Mouse (Mus musculus) CH12.LX (cell line): Measurements from ENCODE around the gene 4930564D02Rik. TPM values are rescaled to one million over a fixed set of nuclear protein-coding genes. Genes with fewer than 3 reads are reported as not detected.
A peak's percentile ranks its signal among the peaks of the same experiment; 100 is the strongest.

Experiments
- DNase-seq: peaks from one replicate; pipeline ENCODE4 v3.0.0-alpha.2; 2013; ENCODE audit errors: extremely low read depth
- H3K27ac ChIP-seq: 2 replicates; pipeline ENCODE4 v1.5.1; 2012; ENCODE audit warnings: low read depth, mild to moderate bottlenecking, control low read depth, moderate library complexity; ENCODE audit not compliant: insufficient read depth
- H3K27me3 ChIP-seq: replicated peaks from 2 replicates; pipeline ENCODE3; 2012; ENCODE audit warnings: inconsistent platforms
- H3K36me3 ChIP-seq, 2 experiments: replicated peaks in 1 of 2; 2 replicates each; pipeline versions ENCODE3 to v1.6.1; 2012; ENCODE audit warnings: inconsistent platforms in 1 of 2, low read length in 1 of 2, mild to moderate bottlenecking in 1 of 2, mixed read lengths in 1 of 2, moderate library complexity in 1 of 2; ENCODE audit not compliant: control insufficient read depth in 1 of 2, insufficient read depth in 1 of 2
- H3K4me1 ChIP-seq, 2 experiments: 2 replicates each; pipeline ENCODE4 v1.6.1; 2012; ENCODE audit warnings: inconsistent platforms in 1 of 2, moderate library complexity in 1 of 2; ENCODE audit not compliant: insufficient read depth in 2 of 2, control insufficient read depth in 1 of 2
- H3K4me2 ChIP-seq: 2 replicates; pipeline ENCODE4 v1.6.1; 2012; ENCODE audit warnings: low read depth, mild to moderate bottlenecking, control low read depth; ENCODE audit not compliant: poor library complexity, insufficient read depth, severe bottlenecking
- H3K4me3 ChIP-seq, 3 experiments: fragments of 150-350 bp in 1 of 3; sonication (generic) in 1 of 3; replicated peaks in 1 of 3; 2 replicates each; pipeline versions ENCODE3 to v1.5.1; 2011 to 2012; ENCODE audit warnings: low read depth in 2 of 3, low read length in 2 of 3, mild to moderate bottlenecking in 2 of 3, moderate library complexity in 2 of 3, control low read depth in 1 of 3, improper control_type of control experiment in 1 of 3, inconsistent platforms in 1 of 3, mixed read lengths in 1 of 3; ENCODE audit not compliant: poor library complexity in 1 of 3
- H3K79me2 ChIP-seq: replicated peaks from 2 replicates; pipeline ENCODE4 v1.6.1; 2012; ENCODE audit warnings: mild to moderate bottlenecking, moderate library complexity; ENCODE audit not compliant: control insufficient read depth, poor library complexity, insufficient read depth, severe bottlenecking; ENCODE audit errors: extremely low read depth
- H3K9ac ChIP-seq: 2 replicates; pipeline ENCODE4 v1.6.1; 2012; ENCODE audit warnings: low read depth, mild to moderate bottlenecking, control low read depth, moderate library complexity; ENCODE audit not compliant: insufficient read depth
- H3K9me3 ChIP-seq: replicated peaks from 2 replicates; pipeline ENCODE3; 2012; ENCODE audit warnings: low read length, inconsistent platforms, mixed read lengths
- CHD2 ChIP-seq: IDR thresholded peaks from 2 replicates; pipeline ENCODE4 v1.6.1; 2011; ENCODE audit warnings: low read length, improper control_type of control experiment
- CTCF ChIP-seq, 2 experiments: IDR thresholded peaks in 1 of 2; conservative IDR thresholded peaks in 1 of 2; 2 replicates each; pipeline ENCODE4 v1.5.1; 2011 to 2012; ENCODE audit warnings: low read depth in 2 of 2, low read length in 2 of 2, improper control_type of control experiment in 1 of 2, inconsistent platforms in 1 of 2, mild to moderate bottlenecking in 1 of 2, moderate library complexity in 1 of 2
- E2F4 ChIP-seq: IDR thresholded peaks from 2 replicates; pipeline ENCODE4 v1.6.1; 2011; ENCODE audit warnings: low read depth, low read length, improper control_type of control experiment; ENCODE audit not compliant: insufficient replicate concordance
- ELF1 ChIP-seq: IDR thresholded peaks from 2 replicates; pipeline ENCODE4 v1.6.1; 2014; ENCODE audit warnings: low read depth, mild to moderate bottlenecking, inconsistent platforms, low read length, improper control_type of control experiment
- EP300 ChIP-seq: IDR thresholded peaks from 2 replicates; pipeline ENCODE4 v1.6.1; 2011; ENCODE audit warnings: low read length, improper control_type of control experiment
- HCFC1 ChIP-seq: IDR thresholded peaks from 2 replicates; pipeline ENCODE4 v1.6.1; 2012; ENCODE audit warnings: low read depth, mild to moderate bottlenecking, inconsistent platforms, low read length, improper control_type of control experiment
- IRF4 ChIP-seq: IDR thresholded peaks from 2 replicates; pipeline ENCODE4 v1.6.1; 2014; ENCODE audit warnings: low read depth, mild to moderate bottlenecking, inconsistent platforms, low read length, improper control_type of control experiment
- JUN ChIP-seq: IDR thresholded peaks from 2 replicates; pipeline ENCODE4 v1.6.1; 2011; ENCODE audit warnings: low read depth, mild to moderate bottlenecking, low read length, improper control_type of control experiment, moderate library complexity; ENCODE audit not compliant: insufficient read depth
- JUND ChIP-seq: conservative IDR thresholded peaks from 2 replicates; pipeline ENCODE4 v1.6.1; 2011; ENCODE audit warnings: low read depth, low read length, improper control_type of control experiment
- KAT2A ChIP-seq: IDR thresholded peaks from 2 replicates; pipeline ENCODE4 v1.6.1; 2012; ENCODE audit warnings: low read length, improper control_type of control experiment, inconsistent platforms; ENCODE audit not compliant: insufficient replicate concordance
- MAFK ChIP-seq: IDR thresholded peaks from 2 replicates; pipeline ENCODE4 v1.6.1; 2011; ENCODE audit warnings: low read length, improper control_type of control experiment; ENCODE audit not compliant: insufficient replicate concordance
- MEF2A ChIP-seq: IDR thresholded peaks from 2 replicates; pipeline ENCODE4 v1.6.1; 2014; ENCODE audit warnings: low read depth, mild to moderate bottlenecking, inconsistent platforms, low read length, improper control_type of control experiment, borderline replicate concordance
- MYC ChIP-seq: IDR thresholded peaks from 2 replicates; pipeline ENCODE4 v1.6.1; 2011; ENCODE audit warnings: low read depth, mild to moderate bottlenecking, improper control_type of control experiment, low read length
- NELFE ChIP-seq: IDR thresholded peaks from 2 replicates; pipeline ENCODE4 v1.6.1; 2011; ENCODE audit warnings: low read depth, low read length, improper control_type of control experiment
- NRF1 ChIP-seq: IDR thresholded peaks from 2 replicates; pipeline ENCODE4 v1.6.1; 2014; ENCODE audit warnings: low read depth, mild to moderate bottlenecking, inconsistent platforms, low read length, improper control_type of control experiment, moderate library complexity
- POLR2AphosphoS2 ChIP-seq: IDR thresholded peaks from 2 replicates; pipeline ENCODE4 v1.6.1; 2011; ENCODE audit warnings: low read depth, low read length, improper control_type of control experiment
- UBTF ChIP-seq: IDR thresholded peaks from 2 replicates; pipeline ENCODE4 v1.6.1; 2012; ENCODE audit warnings: low read depth, mild to moderate bottlenecking, inconsistent platforms, low read length, improper control_type of control experiment, moderate library complexity
- USF1 ChIP-seq: IDR thresholded peaks from 2 replicates; pipeline ENCODE4 v1.6.1; 2014; ENCODE audit warnings: low read depth, mild to moderate bottlenecking, inconsistent platforms, low read length, improper control_type of control experiment
- ZC3H11A ChIP-seq: IDR thresholded peaks from 2 replicates; pipeline ENCODE4 v1.6.1; 2012; ENCODE audit warnings: low read depth, mild to moderate bottlenecking, inconsistent platforms, low read length, improper control_type of control experiment
- ZNF384 ChIP-seq: IDR thresholded peaks from 2 replicates; pipeline ENCODE4 v1.6.1; 2012; ENCODE audit warnings: low read depth, low read length, improper control_type of control experiment, inconsistent platforms
- dilution Hi-C: fragments of 300-500 bp; cut with MboI; formaldehyde crosslinking; loops from 2 replicates; pipeline ENCODE4 v1.14.3; 2020; ENCODE audit warnings: low sequenced_read_pairs; ENCODE audit not compliant: extremely low pct_unique_long_range_greater_than_20kb, extremely low pct_ligation_motif_present
- in situ Hi-C: fragments of 300-500 bp; cut with MboI; formaldehyde crosslinking; loops from 3 replicates; pipeline ENCODE4 v1.14.3; 2019; ENCODE audit warnings: low sequenced_read_pairs, low pct_ligation_motif_present, low pct_unique_long_range_greater_than_20kb, mixed read lengths
- polyA plus RNA-seq: library from polyadenylated mRNA; unstranded; fragments of >175 nt; gene quantifications from 2 replicates; pipeline ENCODE4 v1.2.1, GENCODE M21; 2012; ENCODE audit warnings: low read depth; ENCODE audit not compliant: insufficient read length
- total RNA-seq, 2 experiments: library from RNA; depleted of rRNA; stranded (reverse); fragments of 300-350 nt in 1 of 2; fragments of >200 nt in 1 of 2; gene quantifications; 2 replicates each; pipeline ENCODE4 v1.2.3; 2012 to 2014

Gene 4930564D02Rik
- total and polyA plus RNA-seq, 3 experiments: not detected

- Histone ChIP-seq H3K36me3 (no peaks in the 10 kb centered on the region), H3K9me3 (no peaks in the 10 kb centered on the region), H3K9ac (no peak overlapping the region), H3K27ac (no peak overlapping the region), H3K4me2 (no peak overlapping the region), H3K4me3 (no peak overlapping the region), H3K27me3 (peaks cover 4% of the 10 kb centered on the region), H3K79me2 (no peaks in the 10 kb centered on the region), H3K4me1 (peaks cover 0 to 15% of the 10 kb centered on the region in 2 experiments; a peak in 2 of 4 replicates)
- in situ Hi-C loops: no loop called here
- TF ChIP-seq E2F4: no peak
- TF ChIP-seq MYC: no peak
- TF ChIP-seq MEF2A: no peak
- TF ChIP-seq NRF1: no peak
- no peak for TF ChIP-seq JUN
- TF ChIP-seq EP300: no peak
- TF ChIP-seq POLR2AphosphoS2: no peak
- no peak for TF ChIP-seq IRF4
- TF ChIP-seq UBTF: no peak
- no peak for TF ChIP-seq JUND
- TF ChIP-seq NELFE: no peak
- no peak for TF ChIP-seq MAFK
- TF ChIP-seq CTCF (conservative IDR thresholded peaks at IDR 0.05 in 1 of 2, IDR thresholded peaks at IDR 0.05 in 1 of 2; ENCODE audit: low read depth in 2 of 2, low read length in 2 of 2): no peak
- TF ChIP-seq ZC3H11A: no peak
- no peak for TF ChIP-seq KAT2A
- TF ChIP-seq ELF1: no peak
- TF ChIP-seq CHD2: no peak
- no peak for TF ChIP-seq HCFC1
- dilution Hi-C loops: no loop called here
- DNase-seq: no peak
Measured at GRCm38 (mm10) chr3:105095026-105095425, 28.4 kb downstream of the 4930564D02Rik start.

DNA sequence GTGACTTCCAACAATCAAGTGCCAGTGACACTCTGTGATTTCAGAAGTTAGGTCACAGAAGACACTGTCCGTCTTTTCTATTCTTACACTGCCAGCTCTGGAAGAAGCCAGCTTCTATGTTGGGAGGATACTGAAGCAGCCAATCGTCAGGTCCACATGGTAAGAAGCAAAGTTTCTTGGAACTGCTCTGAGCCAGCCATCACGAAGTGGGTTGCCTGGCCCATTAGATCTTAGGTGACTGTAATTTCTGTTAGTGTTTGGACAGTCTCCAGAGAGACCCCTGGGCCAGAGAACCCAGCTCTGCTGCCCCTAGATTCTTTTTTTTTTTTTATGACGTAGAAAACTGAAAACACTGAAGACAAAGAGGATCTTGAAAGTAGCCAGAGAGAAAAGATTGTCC, 30.9 kb downstream of the 4930564D02Rik start:
- dilution Hi-C loops (no loop called here), in situ Hi-C loops (no loop called here)
- H3K27ac ChIP-seq: no peak overlapping the region
- H3K4me1 ChIP-seq: no peaks in the 10 kb centered on the region
- H3K27me3 ChIP-seq: peaks cover 6% of the 10 kb centered on the region
- no peak for DNase-seq
- H3K36me3 ChIP-seq: no peaks in the 10 kb centered on the region
- no peak overlapping the region for H3K4me3 ChIP-seq
- no peak overlapping the region for H3K9ac ChIP-seq
- TF ChIP-seq ZNF384 (peak; percentile 31; the same call in 1 of the 2 replicates), USF1 (no peak)
- no peaks in the 10 kb centered on the region for H3K79me2 ChIP-seq
- H3K4me2 ChIP-seq: no peak overlapping the region
- H3K9me3 ChIP-seq: no peaks in the 10 kb centered on the region
